In the genomic region with DNA sequence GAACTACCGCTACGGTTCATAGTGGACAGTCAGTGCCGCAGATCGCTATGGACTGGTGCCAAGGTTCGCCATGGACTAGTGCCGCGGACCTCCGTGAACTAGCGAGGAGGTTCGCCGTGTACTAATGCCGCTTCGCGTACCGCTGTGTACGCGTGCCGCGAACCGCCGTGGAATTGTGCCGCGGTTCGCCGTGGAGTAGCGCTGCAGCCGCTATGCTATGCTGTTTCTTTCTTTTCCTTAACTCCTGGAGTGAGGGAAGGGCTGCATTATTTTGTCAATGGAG, we compare ENCODE assay signal across 8 mouse cellular contexts.
DNase-seq lines count a peak whose midpoint lies in the region; ATAC-seq lines count a peak whose summit lies in the region.

No protein-coding gene starts in this region.

- peak overlapping the region; percentile 54 for H3K4me2 ChIP-seq in neural tube, embryonic 15.5 days

- H3K27ac ChIP-seq in limb, embryonic 10.5 days: peak overlapping the region; percentile 71
- H3K27ac ChIP-seq in neural tube, embryonic 15.5 days (replicated peaks): no peak overlapping the region

- no peak for ATAC-seq in neural tube, embryonic 15.5 days (ENCODE audit: low FRiP score)

- 0 out of 2 replicates have a peak, but pooled peaks cover 4% of the 10 kb centered on the region for H3K36me3 ChIP-seq in limb, embryonic 10.5 days
- no peaks in the 10 kb centered on the region for H3K36me3 ChIP-seq in neural tube, embryonic 15.5 days

- H3K9me3 ChIP-seq in limb, embryonic 10.5 days (replicated peaks): peaks cover 6% of the 10 kb centered on the region
- 0 out of 2 replicates have a peak, but pooled peaks cover 25% of the 10 kb centered on the region for H3K9me3 ChIP-seq in neural tube, embryonic 15.5 days (replicated peaks)

- no peaks in the 10 kb centered on the region for H3K27me3 ChIP-seq in limb, embryonic 10.5 days (ENCODE audit: low read depth, poor library complexity, severe bottlenecking)
- peaks cover 3% of the 10 kb centered on the region; the same call in 1 of the 2 replicates for H3K27me3 ChIP-seq in neural tube, embryonic 15.5 days (replicated peaks)

- DNase-seq in adrenal gland, postnatal 10 days: peak; percentile 50
- no peak for DNase-seq in adrenal gland, adult 2 months
- DNase-seq in ovary, postnatal 36 days (ENCODE audit: low spot score): peak; percentile 41
- no peak for DNase-seq in ovary, postnatal 10 days (ENCODE audit: low spot score)
- DNase-seq in limb, embryonic 10.5 days (ENCODE audit: low spot score): no peak
- DNase-seq in right cerebral cortex, adult 2 months (ENCODE audit: low spot score in 2 of 2): no peak
- DNase-seq in layer of hippocampus, adult 9-10 months (ENCODE audit: low spot score): no peak

- no peak overlapping the region; the same call in 1 of the 2 replicates for H3K9ac ChIP-seq in neural tube, embryonic 15.5 days (replicated peaks)

- H3K4me3 ChIP-seq in limb, embryonic 10.5 days: peak overlapping the region; percentile 40
- H3K4me3 ChIP-seq in neural tube, embryonic 15.5 days (replicated peaks): peak overlapping the region; percentile 29

- peaks cover 66% of the 10 kb centered on the region for H3K4me1 ChIP-seq in limb, embryonic 10.5 days
- H3K4me1 ChIP-seq in neural tube, embryonic 15.5 days: 0 out of 2 replicates have a peak, but pooled peaks cover 5% of the 10 kb centered on the region

- 34% methylated on average over 27 of the region's 27 CpGs for WGBS in limb, embryonic 10.5 days
- 55% methylated on average over 27 of the region's 27 CpGs for WGBS in neural tube, embryonic 15.5 days

Comparison
In these comparisons a context has a peak if more than half of its experiments do, and no peak if none do; other contexts are left out.
1. DNase-seq: peak in adrenal gland, postnatal 10 days (single experiment) and ovary, postnatal 36 days (single experiment); none in adrenal gland, adult 2 months (single experiment), ovary, postnatal 10 days (single experiment), limb, embryonic 10.5 days (single experiment), right cerebral cortex, adult 2 months (0 of 2) and layer of hippocampus, adult 9-10 months (single experiment).